Mouse (Mus musculus) heart, adult 2 months (tissue): ENCODE measurements around the gene Prkab2. TPM values are rescaled to one million over a fixed set of nuclear protein-coding genes. Genes with fewer than 3 reads are reported as not detected.

Experiments
- DNase-seq, 2 experiments: peaks; one replicate each; pipeline ENCODE4 v3.0.0; 2021
- H3K27ac ChIP-seq: fragments of 200-600 bp; 2 replicates; pipeline ENCODE4 v1.8.1; 2022
- H3K27me3 ChIP-seq: fragments of 200-500 bp; 2 replicates; pipeline ENCODE4 v1.6.1; 2012; ENCODE audit warnings: mild to moderate bottlenecking, low read length, inconsistent platforms, mixed read lengths; ENCODE audit not compliant: control insufficient read depth, insufficient read depth
- H3K36me3 ChIP-seq: fragments of 200-500 bp; 2 replicates; pipeline ENCODE4 v1.6.1; 2012; ENCODE audit warnings: low read length, inconsistent platforms; ENCODE audit not compliant: control insufficient read depth, insufficient read depth
- H3K4me1 ChIP-seq: fragments of 200-500 bp; 2 replicates; pipeline ENCODE4 v1.6.1; 2011; ENCODE audit warnings: low read length; ENCODE audit not compliant: control insufficient read depth, insufficient read depth
- H3K4me3 ChIP-seq: fragments of 200-600 bp; 2 replicates; pipeline ENCODE4 v1.8.1; 2022
- H3K79me2 ChIP-seq: fragments of 200-500 bp; replicated peaks from 2 replicates; pipeline ENCODE4 v1.6.1; 2012; ENCODE audit warnings: mild to moderate bottlenecking, inconsistent platforms, low read length, moderate library complexity, mixed read lengths; ENCODE audit not compliant: control insufficient read depth, insufficient read depth
- H3K9ac ChIP-seq: fragments of 200-500 bp; 2 replicates; pipeline ENCODE4 v1.6.1; 2012; ENCODE audit warnings: low read depth, mild to moderate bottlenecking, control low read depth, inconsistent platforms, low read length, mixed read lengths
- CTCF ChIP-seq: fragments of 200-600 bp; IDR thresholded peaks from 2 replicates; pipeline ENCODE4 v1.8.1; 2022; ENCODE audit warnings: antibody characterized with exemption, mild to moderate bottlenecking, moderate library complexity
- EP300 ChIP-seq: fragments of 200-500 bp; IDR thresholded peaks from 2 replicates; pipeline ENCODE4 v1.6.1; 2011; ENCODE audit warnings: low read depth, low read length, control low read depth; ENCODE audit not compliant: insufficient read depth
- POLR2A ChIP-seq: fragments of 200-500 bp; IDR thresholded peaks from 2 replicates; pipeline ENCODE4 v1.6.1; 2011; ENCODE audit warnings: mild to moderate bottlenecking, low read depth, low read length, control low read depth; ENCODE audit not compliant: insufficient read depth
- WGBS: fragments of 180-500 bp; shearing (Covaris S2); methylation state at CpG from one replicate; pipeline ENCODE4 v1.1.7; 2018; 5-methylcytosine and 5-hydroxymethylcytosine counted together
- intact Hi-C: fragments of 180-260 bp; cut with DNase I; formaldehyde crosslinking; loops from one replicate; pipeline ENCODE4 v1.15.1; 2025
- microRNA-seq, 2 experiments: library from miRNA; unstranded; fragments of <30 nt; microRNA quantifications; one replicate each; pipeline ENCODE4 v1.2.0; 2021
- polyA plus RNA-seq: library from polyadenylated mRNA; depleted of rRNA; stranded (reverse); fragments of >200 nt; gene quantifications from 2 replicates; pipeline ENCODE4 v1.2.3, GENCODE M21; 2012; rRNA removed
- total RNA-seq, 2 experiments: library from RNA; stranded (reverse); gene quantifications; 2 replicates each; pipeline ENCODE4 v1.2.3; 2021

Gene Prkab2
- total and polyA plus RNA-seq, 3 experiments: 20.2 to 21.6 (median 20.6) TPM

DNA sequence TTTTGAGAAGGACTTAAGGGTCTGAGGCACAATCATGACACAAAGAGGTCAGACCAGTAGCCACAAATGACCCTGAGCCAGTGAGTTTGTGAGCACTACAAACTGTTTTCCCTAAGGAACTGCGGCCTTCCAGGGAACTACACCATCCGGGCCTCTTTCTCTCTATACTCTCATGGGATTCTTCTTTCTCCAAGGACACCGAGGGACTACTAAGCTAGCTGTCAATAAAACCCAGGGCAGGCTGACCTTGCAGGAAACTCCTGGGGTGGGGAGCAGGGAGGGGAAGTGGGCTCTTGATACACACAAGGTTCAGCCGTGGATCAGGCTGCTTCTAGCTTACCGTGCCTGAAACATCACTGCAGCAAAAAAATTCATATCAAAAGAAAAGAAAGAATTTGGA lies 52.9 kb downstream of the Prkab2 start:
- H3K36me3 ChIP-seq: no peaks in the 10 kb centered on the region
- WGBS: 31% methylated on average over 5 of the region's 5 CpGs

DNA sequence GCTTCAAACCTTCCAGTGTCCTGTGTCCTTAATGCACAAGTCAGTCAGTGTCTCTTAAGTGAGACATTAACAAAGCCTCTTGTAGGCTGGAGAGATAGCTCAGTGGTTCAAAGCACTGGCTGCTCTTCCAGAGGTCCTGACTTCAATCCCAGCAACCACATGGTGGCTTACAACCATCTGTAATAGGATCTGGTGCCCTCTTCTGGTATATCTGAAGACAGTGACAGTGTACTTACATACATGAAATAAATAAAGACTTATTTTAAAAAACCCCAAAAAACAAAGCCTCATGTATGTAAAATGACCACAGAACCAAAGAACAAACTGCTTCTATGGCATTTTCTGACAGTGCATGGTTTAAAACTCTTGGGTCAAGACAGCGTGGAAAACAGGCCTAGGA lies 57.9 kb downstream of the Prkab2 start:
- no peak overlapping the region for H3K9ac ChIP-seq
- TF ChIP-seq CTCF: peak; percentile 30; the same call in 1 of the 2 replicates
- TF ChIP-seq EP300: no peak
- no peaks in the 10 kb centered on the region for H3K4me1 ChIP-seq
- no peaks in the 10 kb centered on the region for H3K79me2 ChIP-seq
- H3K4me3 ChIP-seq: no peak overlapping the region
- WGBS: 84% methylated on average over 1 of the region's 1 CpGs
- intact Hi-C loops: no loop called here
- DNase-seq: peak in 1 of 2 experiments; percentile 1
- no peak overlapping the region for H3K27ac ChIP-seq
- H3K36me3 ChIP-seq: no peaks in the 10 kb centered on the region; the same call in 1 of the 2 replicates
- no peaks in the 10 kb centered on the region; the same call in 1 of the 2 replicates for H3K27me3 ChIP-seq

More for the DNA sequence above, 52.9 kb downstream of the Prkab2 start:
- Histone ChIP-seq H3K27me3 (no peaks in the 10 kb centered on the region; the same call in 1 of the 2 replicates), H3K27ac (no peak overlapping the region), H3K9ac (no peak overlapping the region), H3K79me2 (0 out of 2 replicates have a peak, but pooled peaks cover 1% of the 10 kb centered on the region), H3K4me3 (no peak overlapping the region), H3K4me1 (no peaks in the 10 kb centered on the region)
- TF ChIP-seq EP300 (no peak), POLR2A (no peak), CTCF (no peak)
- intact Hi-C loops: no loop called here
- DNase-seq: no peak

DNA sequence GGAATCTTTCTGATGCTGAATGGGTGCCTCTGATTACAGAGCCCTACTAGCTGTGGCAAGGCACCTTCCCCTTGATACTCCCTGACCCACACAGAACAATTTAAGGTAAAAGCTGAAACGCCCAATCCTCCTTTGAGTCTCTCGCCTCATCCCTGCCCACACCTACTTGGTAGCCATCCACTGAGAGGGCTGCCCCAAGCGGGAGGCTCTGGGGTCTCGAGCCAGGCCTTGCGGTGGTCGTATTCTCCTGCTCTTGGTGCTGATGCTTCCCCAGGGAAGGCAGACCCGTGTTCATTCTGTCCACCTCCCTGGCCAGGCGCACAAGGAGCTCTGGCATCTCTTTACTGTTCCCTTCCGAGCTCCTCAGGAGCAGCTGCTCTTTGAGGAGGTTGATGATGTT lies 61.1 kb downstream of the Prkab2 start:
- TF ChIP-seq POLR2A (no peak), CTCF (no peak), EP300 (no peak)
- 75% methylated on average over 9 of the region's 9 CpGs for WGBS
- Histone ChIP-seq H3K4me3 (no peak overlapping the region), H3K9ac (no peak overlapping the region), H3K27me3 (no peaks in the 10 kb centered on the region; the same call in 1 of the 2 replicates), H3K79me2 (no peaks in the 10 kb centered on the region), H3K4me1 (no peaks in the 10 kb centered on the region), H3K36me3 (no peaks in the 10 kb centered on the region; the same call in 1 of the 2 replicates), H3K27ac (no peak overlapping the region)
- DNase-seq: no peak
- intact Hi-C loops: no loop called here

Small RNA genes lying within 50 kb of the gene (microRNA-seq; reads per million reads assigned to microRNA genes)
- 0 to 0.39 reads per million in 2 experiments for gene Mir7225

Other genes starting within 250 kb of the Prkab2 start
- not detected for gene Olfr1402, start 236.2 kb upstream of the Prkab2 start, total RNA-seq
- gene Olfr1402, start 236.2 kb upstream of the Prkab2 start, polyA plus RNA-seq: not detected in 2 replicates
- 10 to 100 TPM in 1 of 2 experiments, 1 to 10 TPM in 1; 9.8 to 10.5 TPM for gene Chd1l, start 48.0 kb upstream of the Prkab2 start, total RNA-seq
- gene Chd1l, start 48.0 kb upstream of the Prkab2 start, polyA plus RNA-seq: 4.6 and 7.7 TPM in 2 replicates
- 10 to 100 TPM; 13.6 to 15.0 TPM for gene Fmo5, start 29.4 kb upstream of the Prkab2 start, total RNA-seq
- 7.4 and 12.7 TPM in 2 replicates for gene Fmo5, start 29.4 kb upstream of the Prkab2 start, polyA plus RNA-seq
- gene Gm17651, start 16.5 kb downstream of the Prkab2 start, total RNA-seq: not detected
- gene Gm17651, start 16.5 kb downstream of the Prkab2 start, polyA plus RNA-seq: not detected in 2 replicates
- 1,000 to 10,000 TPM; 1,629 to 1,897 TPM for gene Pde4dip, start 230.5 kb downstream of the Prkab2 start, total RNA-seq
- 1,061 and 1,297 TPM in 2 replicates for gene Pde4dip, start 230.5 kb downstream of the Prkab2 start, polyA plus RNA-seq
- gene Sec22b, start 243.0 kb downstream of the Prkab2 start, total RNA-seq: 10 to 100 TPM; 44.9 to 51.8 TPM
- 17.6 and 36.3 TPM in 2 replicates for gene Sec22b, start 243.0 kb downstream of the Prkab2 start, polyA plus RNA-seq